Mouse (Mus musculus): ENCODE results near the gene Scgb1a1. TPM values are rescaled to one million over a fixed set of nuclear protein-coding genes. Genes with fewer than 3 reads are reported as not detected.

Scgb1a1 gene
- total and polyA plus RNA-seq, 3 experiments = not detected

GRCm38 (mm10) chr19:9043123-9043522 is 44.6 kb downstream of the Scgb1a1 start:
- Histone ChIP-seq H3K9me3 (replicated peaks; ENCODE audit: insufficient read depth, low read length) (no peaks in the 10 kb centered on the region), H3K27me3 (ENCODE audit: control insufficient read depth in 1 of 2, insufficient read depth in 2 of 2, low read length in 2 of 2) (no peaks in the 10 kb centered on the region), H3K9ac (ENCODE audit: control insufficient read depth, low read depth, low read length, poor library complexity, severe bottlenecking) (no peak overlapping the region), H3K36me3 (ENCODE audit: control insufficient read depth in 1 of 2, insufficient read depth in 2 of 2, low read length in 2 of 2) (peaks cover 0 to 30% of the 10 kb centered on the region in 2 experiments; a peak in 2 of 4 replicates), H3K27ac (ENCODE audit: control insufficient read depth, low read depth, low read length) (no peak overlapping the region), H3K4me1 (ENCODE audit: control insufficient read depth in 1 of 2, insufficient read depth in 2 of 2, low read length in 2 of 2) (peaks cover 10 to 41% of the 10 kb centered on the region in 2 experiments), H3K79me2 (ENCODE audit: control insufficient read depth, insufficient read depth, low read length, poor library complexity) (no peaks in the 10 kb centered on the region), H3K4me3 (ENCODE audit: control insufficient read depth in 1 of 2, insufficient read depth in 1 of 2, low read depth in 2 of 2, low read length in 2 of 2) (no peak overlapping the region)
- no peak for TF ChIP-seq NRF1 (IDR thresholded peaks at IDR 0.05; ENCODE audit: insufficient read depth, low read depth, low read length, poor library complexity, severe bottlenecking)
- DNase-seq (ENCODE audit: low read depth, low spot score) = no peak

GRCm38 (mm10) chr19:9041074-9041473 is 46.7 kb downstream of the Scgb1a1 start:
- Histone ChIP-seq H3K36me3 (ENCODE audit: control insufficient read depth in 1 of 2, insufficient read depth in 2 of 2, low read length in 2 of 2) (peaks cover 0 to 30% of the 10 kb centered on the region in 2 experiments; a peak in 2 of 4 replicates), H3K4me3 (ENCODE audit: control insufficient read depth in 1 of 2, insufficient read depth in 1 of 2, low read depth in 2 of 2, low read length in 2 of 2) (no peak overlapping the region), H3K9me3 (replicated peaks; ENCODE audit: insufficient read depth, low read length) (no peaks in the 10 kb centered on the region), H3K79me2 (ENCODE audit: control insufficient read depth, insufficient read depth, low read length, poor library complexity) (no peaks in the 10 kb centered on the region), H3K9ac (ENCODE audit: control insufficient read depth, low read depth, low read length, poor library complexity, severe bottlenecking) (no peak overlapping the region), H3K27ac (ENCODE audit: control insufficient read depth, low read depth, low read length) (no peak overlapping the region), H3K4me1 (ENCODE audit: control insufficient read depth in 1 of 2, insufficient read depth in 2 of 2, low read length in 2 of 2) (peaks cover 10 to 41% of the 10 kb centered on the region in 2 experiments), H3K27me3 (ENCODE audit: control insufficient read depth in 1 of 2, insufficient read depth in 2 of 2, low read length in 2 of 2) (no peaks in the 10 kb centered on the region)
- TF ChIP-seq MEF2A (IDR thresholded peaks at IDR 0.05; ENCODE audit: extremely low read depth, insufficient replicate concordance, low read depth, low read length, poor library complexity, severe bottlenecking) (no peak), MAZ (IDR thresholded peaks at IDR 0.05; ENCODE audit: low read depth, low read length) (peak; percentile 64; the same call in 1 of the 2 replicates), BHLHE40 (IDR thresholded peaks at IDR 0.05; ENCODE audit: borderline replicate concordance, low read depth, low read length) (no peak), RCOR1 (IDR thresholded peaks at IDR 0.05; ENCODE audit: low read depth, low read length) (no peak), ETS1 (IDR thresholded peaks at IDR 0.05; ENCODE audit: low read depth, low read length) (peak; percentile 35; the same call in 1 of the 2 replicates), TAL1 (IDR thresholded peaks at IDR 0.05; ENCODE audit: low read length) (no peak), POLR2AphosphoS5 (IDR thresholded peaks at IDR 0.05; ENCODE audit: borderline replicate concordance, low read depth, low read length) (no peak), EP300 (IDR thresholded peaks at IDR 0.05; ENCODE audit: low read depth in 1 of 2, low read length in 2 of 2) (peak; percentile 30 to 59; a peak in 3 of 4 replicates), TCF12 (IDR thresholded peaks at IDR 0.05; ENCODE audit: low read depth, low read length) (peak; percentile 57; the same call in 1 of the 2 replicates), CTCF (IDR thresholded peaks at IDR 0.05 in 2 of 3, conservative IDR thresholded peaks at IDR 0.05 in 1 of 3; ENCODE audit: control insufficient read depth in 1 of 3, insufficient read depth in 1 of 3, low read depth in 2 of 3, low read length in 3 of 3, poor library complexity in 1 of 3, severe bottlenecking in 1 of 3) (no peak), UBTF (IDR thresholded peaks at IDR 0.05; ENCODE audit: borderline replicate concordance, insufficient read depth, low read depth, low read length) (no peak), MAX (IDR thresholded peaks at IDR 0.05; ENCODE audit: low read length) (no peak), TBP (IDR thresholded peaks at IDR 0.05; ENCODE audit: low read depth, low read length) (no peak), JUND (IDR thresholded peaks at IDR 0.05; ENCODE audit: low read depth, low read length) (no peak), HCFC1 (IDR thresholded peaks at IDR 0.05; ENCODE audit: low read depth, low read length) (0 out of 2 replicates have a peak, but pooled peaks have one; percentile 33), NELFE (IDR thresholded peaks at IDR 0.05; ENCODE audit: low read depth, low read length) (no peak), SMC3 (IDR thresholded peaks at IDR 0.05; ENCODE audit: low read depth, low read length) (no peak), CHD1 (IDR thresholded peaks at IDR 0.05; ENCODE audit: low read depth, low read length) (no peak), MYB (IDR thresholded peaks at IDR 0.05; ENCODE audit: low read depth, low read length) (no peak), E2F4 (IDR thresholded peaks at IDR 0.05; ENCODE audit: borderline replicate concordance, low read depth, low read length) (no peak), SIN3A (IDR thresholded peaks at IDR 0.05; ENCODE audit: low read length) (0 out of 2 replicates have a peak, but pooled peaks have one; percentile 45), RAD21 (IDR thresholded peaks at IDR 0.05; ENCODE audit: low read depth, low read length) (no peak), POLR2AphosphoS2 (IDR thresholded peaks at IDR 0.05; ENCODE audit: low read length) (no peak), ZKSCAN1 (IDR thresholded peaks at IDR 0.05; ENCODE audit: low read depth, low read length) (no peak), ZNF384 (IDR thresholded peaks at IDR 0.05; ENCODE audit: low read depth, low read length) (no peak), ELF1 (IDR thresholded peaks at IDR 0.05; ENCODE audit: low read depth, low read length) (no peak), USF2 (IDR thresholded peaks at IDR 0.05; ENCODE audit: borderline replicate concordance in 1 of 2, insufficient read depth in 1 of 2, low read depth in 1 of 2, low read length in 2 of 2) (no peak), MYC (IDR thresholded peaks at IDR 0.05; ENCODE audit: low read depth, low read length) (no peak), MXI1 (IDR thresholded peaks at IDR 0.05; ENCODE audit: low read depth, low read length) (no peak)
- DNase-seq (ENCODE audit: low read depth, low spot score) = peak; percentile 84

Measured in MEL (cell line).